Mouse (Mus musculus): ENCODE data around the gene Rab5if. TPM values are rescaled to one million over a fixed set of nuclear protein-coding genes. Genes with fewer than 3 reads are reported as not detected.

The Rab5if gene
- 100 to 1,000 TPM; 149 to 154 TPM for total RNA-seq (2023)

DNA sequence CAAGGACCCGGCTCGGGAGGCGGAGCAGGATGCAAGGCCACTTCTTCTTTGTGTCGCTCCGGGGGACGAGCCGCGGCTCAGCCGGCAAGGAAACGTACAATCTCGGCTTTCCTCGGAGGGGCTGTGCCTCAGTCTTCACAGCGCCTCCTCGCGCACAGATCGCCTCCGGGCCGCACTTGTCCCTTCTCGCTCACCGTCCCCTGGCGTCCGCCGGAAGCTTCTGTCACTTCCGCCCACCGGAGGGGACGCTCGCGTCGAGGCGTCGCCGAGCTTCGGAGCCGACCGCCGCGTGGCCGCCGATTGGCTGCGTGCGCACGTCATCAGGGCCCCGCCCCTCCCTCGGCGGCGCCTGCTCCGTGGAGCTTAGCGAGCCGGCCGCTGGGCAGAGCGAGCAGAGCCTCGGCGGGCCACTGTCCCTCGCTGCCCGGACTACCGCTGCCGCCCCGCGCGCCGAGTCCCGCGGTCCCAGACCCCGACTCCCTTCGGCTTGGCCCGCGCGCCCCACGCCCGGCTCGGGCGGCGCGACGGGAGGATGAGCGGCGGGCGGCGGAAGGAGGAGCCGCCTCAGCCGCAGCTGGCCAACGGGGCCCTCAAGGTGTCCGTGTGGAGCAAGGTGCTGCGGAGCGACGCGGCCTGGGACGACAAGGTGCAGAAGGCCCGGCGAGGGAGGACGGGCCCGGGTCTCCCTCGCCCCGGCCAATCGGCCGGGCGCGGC, at the start of gene Rab5if:
Gene Rab5if (plus strand): TSS at position 357 of the 715 bp plus-strand sequence.

DNA sequence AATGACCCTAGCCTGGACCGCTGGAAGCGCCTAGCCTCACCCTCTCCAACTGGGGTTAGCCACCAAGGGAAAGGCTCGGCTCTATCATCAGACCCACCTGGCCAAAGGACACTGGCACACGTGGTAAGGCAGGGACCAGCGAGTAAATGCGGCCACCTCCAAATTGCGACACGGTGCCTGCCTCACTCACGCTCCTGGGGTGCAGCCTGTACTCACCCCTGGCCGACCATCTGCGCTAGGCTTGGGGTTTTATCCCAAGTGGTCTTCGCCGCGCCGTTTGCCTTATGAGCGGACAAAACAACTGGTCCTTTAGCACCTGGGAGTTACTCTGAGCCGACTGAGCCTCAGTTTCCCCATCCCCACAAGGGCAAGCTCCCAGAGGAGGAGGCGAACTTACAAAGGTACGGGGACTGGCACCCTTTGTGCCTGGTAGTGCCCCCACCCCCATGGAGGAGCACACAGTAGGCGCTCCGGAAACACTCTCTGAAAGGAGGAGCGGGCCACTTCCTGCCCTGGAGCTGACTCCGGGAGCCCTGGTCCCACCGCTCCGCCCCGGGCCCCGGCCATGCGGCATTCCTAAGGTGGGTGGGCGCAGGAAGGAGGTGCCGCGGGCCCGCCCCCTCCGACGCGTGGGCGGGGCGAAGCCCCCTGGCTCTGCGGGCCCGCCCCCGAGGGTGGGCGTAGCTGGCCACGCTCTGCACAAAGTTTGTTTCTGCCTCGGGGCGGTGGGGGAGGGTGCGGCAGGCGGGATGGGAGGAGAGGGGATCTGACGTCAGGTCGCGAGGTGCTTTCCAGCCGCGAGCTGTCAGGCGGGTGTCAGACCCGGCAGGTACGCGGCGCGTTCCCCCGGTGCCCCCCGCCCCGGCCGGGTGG, 23.4 kb upstream of the Rab5if start, which contains the start of gene Tgif2:
Gene Tgif2 (plus strand): TSS at position 689 of the 873 bp plus-strand sequence.

DNA sequence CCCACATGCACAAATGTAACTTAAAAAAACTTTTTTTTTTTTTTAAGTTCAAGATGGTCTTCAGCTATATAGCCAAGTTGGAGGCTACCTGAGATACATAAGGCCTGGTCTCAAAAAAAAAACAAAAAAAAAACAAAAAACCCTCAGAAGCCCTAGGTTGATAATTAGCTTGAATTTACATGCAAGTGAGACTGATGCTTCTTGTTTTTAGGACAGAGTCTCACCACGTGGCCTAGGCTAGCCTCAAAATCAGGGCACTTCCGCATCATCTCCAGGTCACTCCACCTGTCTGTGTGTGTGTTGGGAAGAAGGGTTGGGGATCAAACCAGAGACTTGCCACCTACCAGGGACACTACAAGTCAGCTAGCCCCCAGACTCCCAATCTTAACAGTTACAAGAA, 5.1 kb upstream of the Rab5if start, which contains the start of gene 4930518I15Rik:
Gene 4930518I15Rik (minus strand): TSS at position 112 of the 400 bp plus-strand sequence.

DNA sequence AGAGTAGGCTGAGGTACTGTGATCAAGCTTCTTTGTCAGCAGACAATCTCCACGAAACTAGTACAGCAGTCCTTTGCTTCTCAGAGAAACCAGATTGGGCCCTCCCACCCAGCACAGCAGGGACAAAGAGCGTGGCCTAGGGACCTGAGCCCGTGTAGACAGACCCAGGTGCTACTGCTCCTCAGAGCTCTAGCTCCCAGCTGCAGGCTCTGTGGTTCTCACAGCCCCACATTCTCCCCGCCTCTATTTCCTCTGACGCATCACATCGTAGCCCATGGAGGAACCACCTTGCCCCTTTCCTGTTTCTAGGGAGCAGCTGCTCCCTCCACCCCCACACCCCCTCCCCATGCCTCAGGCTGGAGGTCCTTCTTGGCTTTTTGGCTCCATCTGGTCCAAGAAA, 24.1 kb downstream of the Rab5if start, which contains the start of gene Sla2:
Gene Sla2 (minus strand): TSS at position 176 of the 400 bp plus-strand sequence.

Other genes starting within 250 kb of the Rab5if start
- 100 to 1,000 TPM; 105 to 125 TPM for gene Dlgap4, start 249.4 kb upstream of the Rab5if start, total RNA-seq (2023)
- 1 to 10 TPM in 1 of 2 experiments, not detected in 1; 1.9 TPM for gene Myl9, start 87.7 kb upstream of the Rab5if start, total RNA-seq (2023)
- gene Tgif2, start 23.1 kb upstream of the Rab5if start, total RNA-seq (2023) = 10 to 100 TPM; 21.9 to 34.2 TPM
- 1 to 10 TPM; 2.0 to 2.1 TPM for gene 4930518I15Rik, start 5.2 kb upstream of the Rab5if start, total RNA-seq (2023)
- gene Sla2, start 24.1 kb downstream of the Rab5if start, total RNA-seq (2023) = under 1 TPM in 1 of 2 experiments, not detected in 1; 0.24 TPM
- gene Ndrg3, start 128.9 kb downstream of the Rab5if start, total RNA-seq (2023) = 10 to 100 TPM; 26.8 to 31.4 TPM
- gene Dsn1, start 144.0 kb downstream of the Rab5if start, total RNA-seq (2023) = 1 to 10 TPM; 7.8 to 8.4 TPM
- 10 to 100 TPM; 31.1 to 43.1 TPM for gene Soga1, start 216.1 kb downstream of the Rab5if start, total RNA-seq (2023)
- gene Tldc2, start 223.9 kb downstream of the Rab5if start, total RNA-seq (2023) = not detected

Measured in monocyte, adult 59 days (primary cell).